ENCODE assay signal across 20 mouse cellular contexts in genomic region chr1:153601928-153602631, GRCm38 (mm10). TPM values are rescaled to one million over a fixed set of nuclear protein-coding genes. Genes with fewer than 3 reads are reported as not detected.
DNase-seq lines count a peak whose midpoint lies in the region; ATAC-seq and TF ChIP-seq lines count a peak whose summit lies in the region.
"Had no signal": no experiment of that assay in that cellular context is flagged by ENCODE, and none has a peak within 500 bp of the region (broad histone marks: within the 10 kb centered on the region; RNA-seq: fewer than 3 reads in every experiment).

No protein-coding gene starts in this region.

- peak; percentile 13 to 18 for DNase-seq in heart, adult 18-20 months
- no peak for DNase-seq in heart, postnatal 36 days
- peak; percentile 15 for DNase-seq in kidney, postnatal 10 days
- no peak for DNase-seq in kidney, adult 2 months
- no peak for DNase-seq in layer of hippocampus, postnatal 36 days
- DNase-seq in left cerebral cortex, postnatal 10 days (ENCODE audit: extremely low spot score in 1 of 2, low spot score in 2 of 2), result no peak
- DNase-seq: B cell, adult 2 months; cerebellum, adult 18-20 months; layer of hippocampus, adult 9-11 months; left cerebral cortex, postnatal 4 days; thymus, postnatal 14 days had no signal

- TF ChIP-seq CTCF in kidney, adult 2 months (conservative IDR thresholded peaks at IDR 0.05; ENCODE audit: insufficient read depth, insufficient read length, low read depth, low read length), result no peak

- peak; percentile 42 for ATAC-seq in common myeloid progenitor, adult 5-6 weeks (replicated peaks; ENCODE audit: low read depth, poor library complexity, severe bottlenecking)
- ATAC-seq in megakaryocyte progenitor cell, adult 5-6 weeks (replicated peaks; ENCODE audit: poor library complexity), result peak; percentile 45
- ATAC-seq: Patski had no signal

- intact Hi-C loops in heart, postnatal 36 days (cut with DNase I), result loop anchor here (5.0 kb wide), 1 partner anchor 40 kb away; no protein-coding TSS in a partner anchor
- intact Hi-C loops in left cerebral cortex, postnatal 10 days (cut with DNase I), result no loop called here

- 40% methylated on average over 13 of the region's 13 CpGs for WGBS in kidney, adult 2 months

- no peak for TF ChIP-seq POLR2A in kidney, adult 2 months (IDR thresholded peaks at IDR 0.05; ENCODE audit: low read depth, low read length)

- no peaks in the 10 kb centered on the region for H3K27me3 ChIP-seq in kidney, adult 2 months (replicated peaks; ENCODE audit: control insufficient read depth, insufficient read depth, low read length)
- H3K27me3 ChIP-seq: embryonic facial prominence, embryonic 15.5 days; lung, embryonic 15.5 days; midbrain, embryonic 12.5 days; neural tube, embryonic 12.5 days; Patski; stomach, embryonic 15.5 days had no signal

- no peak overlapping the region for H3K27ac ChIP-seq in kidney, adult 2 months (ENCODE audit: insufficient read depth, low read depth, low read length)
- H3K27ac ChIP-seq: embryonic facial prominence, embryonic 15.5 days; lung, embryonic 15.5 days; midbrain, embryonic 12.5 days; neural tube, embryonic 12.5 days; stomach, embryonic 15.5 days had no signal

- no peaks in the 10 kb centered on the region for H3K36me3 ChIP-seq in kidney, adult 2 months (ENCODE audit: control insufficient read depth, insufficient read depth, low read length)
- H3K36me3 ChIP-seq: embryonic facial prominence, embryonic 15.5 days; lung, embryonic 15.5 days; midbrain, embryonic 12.5 days; neural tube, embryonic 12.5 days; stomach, embryonic 15.5 days had no signal

- no peak overlapping the region for H3K4me3 ChIP-seq in kidney, adult 2 months (ENCODE audit: insufficient read depth, low read depth, low read length)
- H3K4me3 ChIP-seq: embryonic facial prominence, embryonic 15.5 days; lung, embryonic 15.5 days; midbrain, embryonic 12.5 days; neural tube, embryonic 12.5 days; stomach, embryonic 15.5 days had no signal

- H3K4me1 ChIP-seq in kidney, adult 2 months (ENCODE audit: control insufficient read depth, insufficient read depth, low read length), result no peaks in the 10 kb centered on the region
- H3K4me1 ChIP-seq: embryonic facial prominence, embryonic 15.5 days; stomach, embryonic 15.5 days had no signal

RNA-seq across cellular contexts. Expression of gene Rgs8, which starts 50.7 kb away (rescaled TPM):
- total RNA-seq in heart, adult 18-20 months (2021), result not detected
- not detected for total RNA-seq in heart, postnatal 36 days (2021)
- 0.02 and 0.03 TPM in 2 replicates for polyA plus RNA-seq in kidney, adult 2 months (2012; rRNA removed)
- total RNA-seq in common myeloid progenitor, adult 5-6 weeks (2017), result 0.05 and 0.34 TPM in 2 replicates
- total RNA-seq in megakaryocyte progenitor cell, adult 5-6 weeks (2015), result 0.17 and 1.1 TPM in 2 replicates
- total RNA-seq in megakaryocyte progenitor cell, adult 5-6 weeks (2017), result 0.25 and 0.37 TPM in 2 replicates
- 10 to 100 TPM; 76.1 to 76.4 TPM for total RNA-seq in layer of hippocampus, postnatal 36 days (2021)
- total RNA-seq in left cerebral cortex, postnatal 10 days (2021), result 10 to 100 TPM; 24.3 to 34.0 TPM
- total RNA-seq: heart, postnatal 10 days had no signal

RNA-seq across cellular contexts. Expression of gene Npl, which starts 52.2 kb away (rescaled TPM):
- 1 to 10 TPM; 1.6 to 2.2 TPM for total RNA-seq in heart, adult 18-20 months (2021)
- total RNA-seq in heart, postnatal 36 days (2021), result 1 to 10 TPM; 1.6 to 1.7 TPM
- 33.7 and 41.2 TPM in 2 replicates for polyA plus RNA-seq in kidney, adult 2 months (2012; rRNA removed)
- total RNA-seq in common myeloid progenitor, adult 5-6 weeks (2017), result 12.2 and 17.9 TPM in 2 replicates
- 27.6 and 28.0 TPM in 2 replicates for total RNA-seq in megakaryocyte progenitor cell, adult 5-6 weeks (2015)
- total RNA-seq in megakaryocyte progenitor cell, adult 5-6 weeks (2017), result 14.2 and 15.2 TPM in 2 replicates
- 1 to 10 TPM; 3.5 TPM for total RNA-seq in layer of hippocampus, postnatal 36 days (2021)
- total RNA-seq in left cerebral cortex, postnatal 10 days (2021), result 1 to 10 TPM; 5.8 to 5.9 TPM

Comparison
In these comparisons a context has a peak if more than half of its experiments do, and no peak if none do; other contexts are left out.
1. DNase-seq: peak in heart, adult 18-20 months (2 of 2) and kidney, postnatal 10 days (single experiment); none in heart, postnatal 36 days (0 of 2), kidney, adult 2 months (single experiment), layer of hippocampus, postnatal 36 days (0 of 2) and left cerebral cortex, postnatal 10 days (0 of 2).
2. RNA of gene Rgs8, which starts 50.7 kb away (total RNA-seq): 76.1 to 76.4 TPM in layer of hippocampus, postnatal 36 days and 24.3 to 34.0 TPM in left cerebral cortex, postnatal 10 days; 0.17 to 1.1 TPM in megakaryocyte progenitor cell, adult 5-6 weeks, 0.05 to 0.34 TPM in common myeloid progenitor, adult 5-6 weeks, not detected in heart, adult 18-20 months and not detected in heart, postnatal 36 days; every median in the first group is over 10 times any median in the second.